Mouse (Mus musculus) intestine, embryonic 14.5 days (tissue): ENCODE data around the gene Rfc5. TPM values are rescaled to one million over a fixed set of nuclear protein-coding genes. Genes with fewer than 3 reads are reported as not detected.
"Not testable (repeated sequence)": the region's sequence is repeated elsewhere in the genome, so short reads cannot be mapped to it uniquely, and the experiment has no call there.

Experiments
- ATAC-seq: fragments of 200-750 bp; cut with Nextera tagmentation; replicated peaks from 2 replicates; pipeline ENCODE4 v1.8.0; 2017; ENCODE audit warnings: low read depth, moderate number of reproducible peaks, moderate TSS enrichment, moderate library complexity; ENCODE audit not compliant: low FRiP score, low TSS enrichment
- DNase-seq: peaks from one replicate; pipeline ENCODE4 v3.0.0-alpha.2; 2018; ENCODE audit warnings: low spot score
- H3K27ac ChIP-seq: fragments of 300-500 bp; sonication (generic); 2 replicates; pipeline ENCODE4 v1.5.1; 2014; ENCODE audit warnings: low read depth, mild to moderate bottlenecking, control low read depth
- H3K27me3 ChIP-seq: fragments of 300-500 bp; sonication (generic); replicated peaks from 2 replicates; pipeline ENCODE4 v1.6.1; 2014; ENCODE audit warnings: low read length, control low read depth; ENCODE audit not compliant: control insufficient read depth, insufficient read depth
- H3K36me3 ChIP-seq: fragments of 300-500 bp; sonication (generic); 2 replicates; pipeline ENCODE4 v1.6.1; 2014; ENCODE audit warnings: low read length, control low read depth; ENCODE audit not compliant: control insufficient read depth, insufficient read depth
- H3K4me1 ChIP-seq: fragments of 300-500 bp; sonication (generic); replicated peaks from 2 replicates; pipeline ENCODE4 v1.6.1; 2014; ENCODE audit warnings: low read length, control low read depth, mixed read lengths; ENCODE audit not compliant: control insufficient read depth, insufficient read depth
- H3K4me2 ChIP-seq: fragments of 300-500 bp; sonication (generic); 2 replicates; pipeline ENCODE4 v1.6.1; 2014; ENCODE audit warnings: low read length
- H3K4me3 ChIP-seq: fragments of 300-500 bp; sonication (generic); 2 replicates; pipeline ENCODE4 v1.5.1; 2014; ENCODE audit warnings: low read depth, low read length, control low read depth, mixed read lengths
- H3K9ac ChIP-seq: fragments of 300-500 bp; sonication (generic); 2 replicates; pipeline ENCODE4 v1.6.1; 2014; ENCODE audit warnings: mild to moderate bottlenecking, low read length
- H3K9me3 ChIP-seq: fragments of 300-500 bp; sonication (generic); 2 replicates; pipeline ENCODE4 v1.6.1; 2016; ENCODE audit warnings: low read length, control low read depth; ENCODE audit not compliant: control insufficient read depth
- WGBS: fragments of 180-500 bp; shearing (Covaris S2); extraction: QIAGEN DNeasy Blood & Tissue Kit; methylation state at CpG from one replicate; pipeline ENCODE4 v1.1.7; 2014; 5-methylcytosine and 5-hydroxymethylcytosine counted together
- polyA plus RNA-seq: library from polyadenylated mRNA; unstranded; fragments of >200 nt; fragmentation: Nextera tagmentation; extraction: Ambion mirVana; gene quantifications from 2 replicates; pipeline ENCODE4 v1.2.1, GENCODE M21; 2014

The Rfc5 gene
- polyA plus RNA-seq, 1 experiment from 2014 or later = 106 TPM

DNA sequence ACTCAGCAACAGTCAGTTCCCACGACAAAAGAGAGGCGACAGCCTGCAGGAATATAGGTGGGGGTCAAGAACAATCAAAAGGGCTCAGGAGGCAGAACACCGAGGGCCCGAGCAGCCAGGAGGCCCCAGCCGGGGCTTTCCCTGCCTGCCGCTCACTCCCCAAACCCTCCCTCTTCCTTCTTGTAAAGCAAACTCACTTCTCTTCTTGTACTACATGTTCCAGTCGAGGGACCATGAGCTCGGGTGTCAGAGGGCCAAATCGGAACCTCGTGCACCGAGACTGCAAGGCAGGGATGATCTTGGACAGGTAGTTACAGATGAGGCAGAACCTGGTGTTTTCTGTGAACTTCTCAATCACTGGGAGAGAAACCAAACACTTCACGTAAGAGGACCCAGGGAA is 5.6 kb downstream of the Rfc5 start:
- Histone ChIP-seq H3K27me3 (no peaks in the 10 kb centered on the region), H3K36me3 (peaks cover 85% of the 10 kb centered on the region), H3K4me3 (no peak overlapping the region), H3K27ac (no peak overlapping the region), H3K9me3 (no peaks in the 10 kb centered on the region), H3K4me1 (peaks cover 12% of the 10 kb centered on the region; the same call in 1 of the 2 replicates), H3K4me2 (no peak overlapping the region), H3K9ac (no peak overlapping the region)
- WGBS = 85% methylated on average over 12 of the region's 12 CpGs
- ATAC-seq = no peak
- DNase-seq = no peak

DNA sequence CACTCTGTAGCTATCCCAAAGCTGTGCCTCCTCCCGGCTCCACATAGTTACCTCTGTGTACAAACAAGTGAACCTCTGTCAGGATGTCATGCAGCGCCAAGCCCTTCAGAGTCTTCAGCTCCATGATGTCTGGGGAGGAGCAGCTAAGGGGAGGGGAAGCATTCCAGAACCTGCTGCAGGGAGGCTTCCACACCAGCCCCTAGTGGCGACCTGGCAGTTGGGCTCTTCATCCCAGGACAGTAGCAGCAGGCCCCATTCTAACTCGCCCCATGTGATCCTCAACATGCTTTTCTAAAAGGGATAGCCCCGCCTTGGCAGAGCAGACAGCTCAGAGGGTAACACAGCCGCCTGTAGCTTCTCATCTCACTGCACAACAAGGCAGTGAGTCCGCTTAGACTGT is 7.1 kb downstream of the Rfc5 start:
- ATAC-seq (no peak), DNase-seq (no peak)
- no peak overlapping the region for H3K27ac ChIP-seq
- no peaks in the 10 kb centered on the region for H3K4me1 ChIP-seq
- H3K36me3 ChIP-seq = peaks cover 89% of the 10 kb centered on the region
- 79% methylated on average over 7 of the region's 7 CpGs for WGBS
- H3K9ac ChIP-seq = no peak overlapping the region
- no peak overlapping the region for H3K4me2 ChIP-seq
- no peaks in the 10 kb centered on the region for H3K27me3 ChIP-seq
- H3K9me3 ChIP-seq = no peaks in the 10 kb centered on the region
- no peak overlapping the region for H3K4me3 ChIP-seq

DNA sequence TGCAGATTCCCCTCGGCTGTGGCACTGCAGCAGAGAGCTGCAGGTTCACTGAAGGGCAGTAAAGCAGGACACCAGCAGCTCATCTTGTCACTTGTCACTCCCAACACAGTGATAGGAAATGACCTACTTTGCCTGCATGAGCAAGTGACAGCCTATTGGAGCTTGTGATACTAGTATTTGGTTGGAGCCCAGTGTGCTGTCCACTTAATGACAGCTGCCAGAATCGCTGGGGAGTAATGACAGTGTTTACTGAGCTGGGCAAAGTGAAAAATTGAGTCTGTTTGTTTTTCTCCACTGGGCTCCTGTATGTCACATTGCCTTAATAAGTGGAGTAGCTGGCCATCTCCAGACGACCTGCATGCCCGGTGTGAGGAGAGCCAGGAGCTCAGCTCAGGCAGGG is 8.6 kb downstream of the Rfc5 start:
- 73% methylated on average over 4 of the region's 4 CpGs for WGBS
- Histone ChIP-seq H3K4me1 (no peaks in the 10 kb centered on the region), H3K27me3 (no peaks in the 10 kb centered on the region), H3K36me3 (peaks cover 89% of the 10 kb centered on the region), H3K4me2 (no peak overlapping the region), H3K9ac (no peak overlapping the region), H3K9me3 (no peaks in the 10 kb centered on the region), H3K4me3 (no peak overlapping the region), H3K27ac (no peak overlapping the region)
- DNase-seq (no peak), ATAC-seq (no peak)

DNA sequence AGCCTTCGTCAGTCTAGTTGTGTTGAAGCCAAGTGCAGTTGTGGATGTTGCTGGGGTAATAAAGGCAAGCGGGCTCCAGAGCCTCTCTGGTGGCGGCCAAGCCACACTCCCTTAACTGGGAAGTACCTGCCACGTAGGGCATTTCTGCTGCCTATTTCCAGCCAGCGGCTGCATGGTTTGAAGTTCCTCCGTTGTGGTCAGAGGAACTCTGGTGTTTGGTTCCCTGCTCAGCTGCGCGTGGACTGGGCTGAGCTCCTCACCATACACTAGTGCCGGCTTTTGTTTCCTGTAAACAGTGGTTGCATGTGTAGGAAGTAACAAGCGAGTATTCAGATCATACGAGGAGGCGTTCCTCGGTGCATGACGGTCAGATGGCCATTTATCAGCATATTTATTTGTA is 11.1 kb downstream of the Rfc5 start:
- H3K4me2 ChIP-seq, H3K9me3 ChIP-seq, H3K4me3 ChIP-seq, H3K27ac ChIP-seq, H3K4me1 ChIP-seq, H3K27me3 ChIP-seq, ATAC-seq, H3K9ac ChIP-seq, DNase-seq: not testable (repeated sequence)
- WGBS = 89% methylated on average over 14 of the region's 14 CpGs
- peaks cover 89% of the 10 kb centered on the region for H3K36me3 ChIP-seq

DNA sequence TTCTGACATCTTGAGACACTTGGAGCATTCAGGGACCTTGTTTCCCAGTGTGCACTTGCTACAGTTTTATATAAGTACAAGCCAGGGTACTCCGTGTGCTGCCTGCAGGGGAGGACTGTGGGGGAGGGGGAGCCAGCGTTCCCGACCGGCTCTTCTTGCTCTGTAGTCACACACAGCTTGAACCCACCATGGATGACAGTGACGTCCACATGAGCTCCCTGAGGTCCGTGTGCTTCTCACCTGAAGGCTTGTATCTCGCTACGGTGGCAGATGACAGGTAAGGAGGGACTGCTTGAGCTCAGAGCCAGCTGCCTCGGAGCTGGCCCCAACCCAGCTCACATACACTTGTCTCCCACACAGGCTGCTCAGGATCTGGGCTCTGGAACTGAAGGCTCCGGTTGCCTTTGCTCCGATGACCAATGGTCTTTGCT is 12.5 kb downstream of the Rfc5 start:
- no peaks in the 10 kb centered on the region for H3K4me1 ChIP-seq
- H3K27ac ChIP-seq = no peak overlapping the region
- no peaks in the 10 kb centered on the region for H3K27me3 ChIP-seq
- no peak overlapping the region for H3K4me3 ChIP-seq
- no peaks in the 10 kb centered on the region for H3K9me3 ChIP-seq
- ATAC-seq (no peak), DNase-seq (no peak)
- peaks cover 89% of the 10 kb centered on the region for H3K36me3 ChIP-seq
- 76% methylated on average over 11 of the region's 11 CpGs for WGBS
- H3K4me2 ChIP-seq = no peak overlapping the region
- no peak overlapping the region for H3K9ac ChIP-seq

DNA sequence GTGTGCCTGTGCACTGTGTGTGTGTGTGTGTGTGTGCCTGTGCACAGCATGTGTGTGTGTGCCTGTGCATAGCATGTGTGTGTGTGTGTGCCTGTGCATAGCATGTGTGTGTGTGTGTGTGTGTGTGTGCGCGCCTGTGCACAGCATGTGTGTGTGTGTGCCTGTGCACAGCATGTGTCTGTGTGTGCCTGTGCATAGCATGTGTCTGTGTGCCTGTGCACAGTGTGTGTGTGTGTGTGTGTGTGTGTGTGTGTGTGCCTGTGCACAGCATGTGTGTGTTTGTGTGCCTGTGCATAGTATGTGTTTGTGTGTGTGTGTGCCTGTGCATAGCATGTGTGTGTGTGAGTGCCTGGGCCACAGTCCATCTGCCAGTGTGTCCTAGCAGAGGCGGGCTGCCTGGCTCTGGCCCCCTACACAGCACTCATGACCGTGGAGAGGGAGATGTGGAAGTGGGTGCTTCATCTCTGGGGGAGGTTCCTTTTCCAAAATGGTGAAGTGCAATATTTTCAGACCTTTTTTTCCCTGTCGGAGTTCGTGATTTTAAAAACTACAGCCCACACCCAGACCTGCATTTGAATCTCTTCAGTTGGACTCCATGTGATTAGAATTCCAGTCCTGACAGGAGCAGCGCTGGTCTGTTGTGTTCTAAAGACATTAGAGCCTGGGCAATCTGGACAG is 14.3 kb downstream of the Rfc5 start:
- WGBS = 88% methylated on average over 7 of the region's 7 CpGs
- Histone ChIP-seq H3K9ac (no peak overlapping the region), H3K4me2 (no peak overlapping the region), H3K4me3 (no peak overlapping the region), H3K4me1 (no peaks in the 10 kb centered on the region), H3K36me3 (peaks cover 90% of the 10 kb centered on the region), H3K27ac (no peak overlapping the region), H3K9me3 (no peaks in the 10 kb centered on the region), H3K27me3 (no peaks in the 10 kb centered on the region)
- DNase-seq (no peak), ATAC-seq (no peak)

DNA sequence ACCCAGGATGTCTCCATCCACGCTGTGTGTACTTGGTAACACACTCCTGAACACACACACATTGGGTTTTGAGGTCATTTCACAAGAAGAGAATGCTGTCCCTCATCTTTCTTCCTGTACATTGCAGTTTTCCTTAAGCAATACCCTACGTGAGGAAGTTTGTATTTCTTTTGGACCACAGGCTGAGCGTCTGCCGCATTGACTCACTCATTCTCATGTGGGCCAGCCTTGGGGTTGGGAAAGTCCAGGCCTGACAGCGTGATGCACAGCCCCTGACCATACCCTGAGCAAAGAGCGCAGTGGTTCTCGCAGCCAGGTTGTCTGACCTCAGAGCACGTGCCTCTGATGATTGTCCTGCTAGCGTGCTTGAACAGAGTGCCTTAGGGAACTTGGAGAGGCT is 15.4 kb downstream of the Rfc5 start:
- Histone ChIP-seq H3K27me3 (no peaks in the 10 kb centered on the region), H3K9ac (no peak overlapping the region), H3K4me3 (no peak overlapping the region), H3K36me3 (peaks cover 90% of the 10 kb centered on the region), H3K4me1 (no peaks in the 10 kb centered on the region), H3K4me2 (no peak overlapping the region), H3K9me3 (no peaks in the 10 kb centered on the region), H3K27ac (no peak overlapping the region)
- WGBS = 92% methylated on average over 9 of the region's 9 CpGs
- DNase-seq (no peak), ATAC-seq (no peak)

DNA sequence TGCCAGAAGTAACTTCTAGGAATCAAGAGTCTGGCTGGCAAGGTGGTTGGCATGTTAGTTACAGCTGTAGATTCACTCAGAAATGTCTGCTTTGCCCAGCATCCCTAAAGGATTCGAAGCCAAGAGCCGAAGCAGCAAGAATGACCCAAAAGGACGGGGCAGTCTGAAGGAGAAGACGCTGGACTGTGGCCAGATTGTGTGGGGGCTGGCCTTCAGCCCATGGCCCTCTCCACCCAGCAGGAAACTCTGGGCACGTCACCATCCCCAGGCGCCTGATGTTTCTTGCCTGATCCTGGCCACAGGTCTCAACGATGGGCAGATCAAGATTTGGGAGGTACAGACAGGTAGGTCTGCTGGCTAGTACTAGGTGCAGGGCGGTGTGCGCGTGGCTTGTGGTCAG is 18.3 kb downstream of the Rfc5 start:
- H3K27me3 ChIP-seq = no peaks in the 10 kb centered on the region
- H3K4me3 ChIP-seq = no peak overlapping the region
- H3K4me2 ChIP-seq = no peak overlapping the region
- H3K4me1 ChIP-seq = no peaks in the 10 kb centered on the region
- no peak overlapping the region for H3K27ac ChIP-seq
- no peak for DNase-seq
- no peaks in the 10 kb centered on the region for H3K9me3 ChIP-seq
- 88% methylated on average over 10 of the region's 10 CpGs for WGBS
- H3K9ac ChIP-seq = no peak overlapping the region
- no peak for ATAC-seq
- peaks cover 92% of the 10 kb centered on the region for H3K36me3 ChIP-seq

DNA sequence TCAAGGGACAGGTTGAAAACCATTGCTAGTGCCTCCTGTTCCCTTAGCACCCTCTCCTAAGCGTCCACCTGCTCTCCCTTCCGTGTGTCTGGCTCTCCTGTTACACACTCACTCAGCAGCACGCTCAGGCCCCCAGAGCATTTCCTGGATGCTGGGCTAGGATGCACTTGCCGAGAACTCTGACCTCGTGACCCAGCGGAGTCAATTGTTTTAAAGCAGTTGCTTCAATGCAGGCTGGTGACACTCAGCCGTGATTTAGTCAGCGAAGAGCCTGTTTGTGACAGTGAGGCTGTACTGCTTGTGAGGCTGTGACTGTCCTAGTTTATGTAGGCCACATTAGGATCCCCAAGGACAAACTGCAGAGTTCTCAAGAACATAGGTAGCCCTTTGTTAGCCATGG is 21.6 kb downstream of the Rfc5 start:
- ATAC-seq (no peak), DNase-seq (no peak)
- Histone ChIP-seq H3K4me1 (peaks cover 5% of the 10 kb centered on the region; the same call in 1 of the 2 replicates), H3K36me3 (peaks cover 81% of the 10 kb centered on the region), H3K9ac (no peak overlapping the region), H3K27me3 (no peaks in the 10 kb centered on the region), H3K4me3 (no peak overlapping the region), H3K27ac (no peak overlapping the region), H3K9me3 (no peaks in the 10 kb centered on the region), H3K4me2 (no peak overlapping the region)
- WGBS = 35% methylated on average over 8 of the region's 8 CpGs
